Mouse (Mus musculus): ENCODE measurements at regions not wholly inside any gene's neighbourhood (a gene's known extent, or its start where the extent isn't known, plus 50 kb on each side); places are given as distances from the start of the nearest gene placed in this dataset.
A peak's percentile ranks its signal among the peaks of the same experiment; 100 is the strongest.

DNA sequence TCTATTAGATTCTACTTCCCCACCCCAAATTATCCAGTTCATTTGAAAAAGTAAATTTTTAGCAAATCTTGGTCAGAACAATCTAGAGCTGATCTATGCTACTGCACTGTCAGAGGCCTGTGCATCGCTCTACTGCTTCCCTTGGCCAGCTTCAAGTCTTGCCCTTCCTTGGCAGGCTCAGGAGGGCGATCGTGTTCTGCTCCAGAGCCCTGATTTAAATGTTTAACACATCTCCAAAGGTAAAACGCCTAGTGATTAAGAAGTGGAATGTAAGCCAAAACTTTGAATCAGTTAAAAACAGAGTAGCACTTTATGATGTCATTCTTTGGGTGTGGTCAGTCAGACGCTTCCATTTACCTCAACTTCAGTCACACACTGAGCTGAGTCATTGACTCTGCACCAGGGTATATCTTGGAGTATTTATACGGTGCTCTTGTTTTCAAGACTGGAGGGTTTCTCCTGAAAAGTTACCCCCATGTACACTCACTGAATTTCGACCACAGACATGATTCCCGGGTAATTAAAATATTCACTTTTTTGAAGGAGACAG lies 502.2 kb downstream of the Efna5 start:
- H3K27ac ChIP-seq (ENCODE audit: low read length): no peak overlapping the region
- WGBS: 80% methylated on average over 8 of the region's 8 CpGs

GRCm38 (mm10) chr17:62369100-62369499 lies 512.0 kb downstream of the Efna5 start:
- no peak for ATAC-seq (replicated peaks; ENCODE audit: extremely low read depth, insufficient read depth, low FRiP score)
- no peak overlapping the region for H3K4me2 ChIP-seq (ENCODE audit: low read depth, low read length)
- 0 out of 2 replicates have a peak, but pooled peaks cover 2% of the 10 kb centered on the region for H3K4me1 ChIP-seq (ENCODE audit: control insufficient read depth, insufficient read depth, low read length)
- no peaks in the 10 kb centered on the region; the same call in 1 of the 2 replicates for H3K9me3 ChIP-seq (replicated peaks; ENCODE audit: control insufficient read depth, low read length)
- H3K4me3 ChIP-seq (ENCODE audit: low read length): no peak overlapping the region
- no peaks in the 10 kb centered on the region for H3K27me3 ChIP-seq (ENCODE audit: control insufficient read depth, insufficient read depth, low read length)
- 73% methylated on average over 3 of the region's 3 CpGs for WGBS
- H3K9ac ChIP-seq (ENCODE audit: low read length): no peak overlapping the region
- no peak overlapping the region for H3K27ac ChIP-seq (ENCODE audit: low read length)
- no peaks in the 10 kb centered on the region for H3K36me3 ChIP-seq (ENCODE audit: control insufficient read depth, insufficient read depth)

More for the DNA sequence above, 502.2 kb downstream of the Efna5 start:
- Histone ChIP-seq H3K4me2 (ENCODE audit: low read depth, low read length) (no peak overlapping the region), H3K36me3 (ENCODE audit: control insufficient read depth, insufficient read depth) (no peaks in the 10 kb centered on the region), H3K9ac (ENCODE audit: low read length) (no peak overlapping the region), H3K27me3 (ENCODE audit: control insufficient read depth, insufficient read depth, low read length) (no peaks in the 10 kb centered on the region), H3K4me1 (ENCODE audit: control insufficient read depth, insufficient read depth, low read length) (no peaks in the 10 kb centered on the region), H3K9me3 (replicated peaks; ENCODE audit: control insufficient read depth, low read length) (no peaks in the 10 kb centered on the region), H3K4me3 (ENCODE audit: low read length) (no peak overlapping the region)
- ATAC-seq (replicated peaks; ENCODE audit: extremely low read depth, insufficient read depth, low FRiP score): no peak

DNA sequence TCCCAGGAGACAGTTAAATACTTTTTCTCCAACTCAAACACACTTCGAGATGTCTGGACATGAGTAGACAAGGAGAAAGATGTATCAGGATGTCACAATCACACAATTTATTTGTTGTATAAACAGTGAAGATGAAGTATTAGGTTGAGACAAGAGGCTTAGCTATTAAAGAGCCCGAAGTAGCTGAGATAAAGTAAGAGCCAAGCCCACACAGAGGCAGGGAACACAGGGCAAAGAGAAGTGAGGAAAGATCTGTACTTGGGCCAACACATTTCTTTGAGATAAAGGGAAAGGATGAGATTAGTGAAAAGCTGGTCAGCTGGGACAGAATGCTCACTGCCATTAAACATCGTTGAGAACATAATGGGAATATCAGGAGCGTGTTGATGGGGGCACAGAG lies 513.2 kb downstream of the Efna5 start:
- no peaks in the 10 kb centered on the region; the same call in 1 of the 2 replicates for H3K9me3 ChIP-seq (replicated peaks; ENCODE audit: control insufficient read depth, low read length)
- H3K27me3 ChIP-seq (ENCODE audit: control insufficient read depth, insufficient read depth, low read length): no peaks in the 10 kb centered on the region
- 18% methylated on average over 4 of the region's 4 CpGs for WGBS
- H3K27ac ChIP-seq (ENCODE audit: low read length): no peak overlapping the region
- no peak for ATAC-seq (replicated peaks; ENCODE audit: extremely low read depth, insufficient read depth, low FRiP score)
- H3K4me3 ChIP-seq (ENCODE audit: low read length): no peak overlapping the region
- no peak overlapping the region for H3K9ac ChIP-seq (ENCODE audit: low read length)
- H3K4me1 ChIP-seq (ENCODE audit: control insufficient read depth, insufficient read depth, low read length): 0 out of 2 replicates have a peak, but pooled peaks cover 2% of the 10 kb centered on the region
- H3K36me3 ChIP-seq (ENCODE audit: control insufficient read depth, insufficient read depth): no peaks in the 10 kb centered on the region
- H3K4me2 ChIP-seq (ENCODE audit: low read depth, low read length): peak overlapping the region; percentile 12; the same call in 1 of the 2 replicates

GRCm38 (mm10) chr17:62358323-62358722 lies 522.8 kb downstream of the Efna5 start:
- H3K27me3 ChIP-seq (ENCODE audit: control insufficient read depth, insufficient read depth, low read length): no peaks in the 10 kb centered on the region
- peaks cover 3% of the 10 kb centered on the region for H3K9me3 ChIP-seq (replicated peaks; ENCODE audit: control insufficient read depth, low read length)
- no peak overlapping the region for H3K27ac ChIP-seq (ENCODE audit: low read length)
- H3K4me3 ChIP-seq (ENCODE audit: low read length): no peak overlapping the region
- H3K9ac ChIP-seq (ENCODE audit: low read length): no peak overlapping the region
- H3K4me2 ChIP-seq (ENCODE audit: low read depth, low read length): no peak overlapping the region
- no peaks in the 10 kb centered on the region for H3K4me1 ChIP-seq (ENCODE audit: control insufficient read depth, insufficient read depth, low read length)
- ATAC-seq (replicated peaks; ENCODE audit: extremely low read depth, insufficient read depth, low FRiP score): no peak
- H3K36me3 ChIP-seq (ENCODE audit: control insufficient read depth, insufficient read depth): no peaks in the 10 kb centered on the region

DNA sequence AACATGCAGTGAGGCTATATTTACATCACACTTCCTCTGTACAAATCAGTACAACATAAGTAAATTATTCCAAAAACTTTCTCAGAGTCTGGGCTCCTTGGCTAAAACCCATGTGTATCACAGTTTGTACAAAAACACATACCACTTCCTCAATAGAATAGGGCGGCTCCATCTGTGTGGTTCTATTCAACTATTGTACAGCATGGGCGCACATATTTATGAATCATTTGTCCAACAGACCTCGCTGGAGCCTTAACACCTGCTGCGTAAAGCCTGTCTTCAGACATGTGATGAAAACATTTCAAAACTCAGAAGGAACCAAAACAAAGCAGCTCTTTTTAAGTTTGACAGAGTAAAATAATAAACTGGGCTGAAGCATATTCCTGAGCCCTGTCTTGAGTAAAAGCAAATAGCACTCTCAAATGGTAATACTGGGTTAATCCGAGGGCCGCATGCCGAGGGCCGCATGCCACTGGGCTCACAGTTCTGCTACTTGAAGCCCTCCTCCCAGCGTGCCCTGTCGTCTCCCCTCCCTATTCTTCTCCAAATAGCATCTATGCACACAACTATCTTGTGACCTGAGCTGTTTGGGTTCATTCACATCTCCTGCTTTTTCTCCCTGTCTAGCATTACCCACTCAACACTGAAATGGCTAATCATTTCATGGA lies 543.1 kb downstream of the Efna5 start:
- Histone ChIP-seq H3K36me3 (ENCODE audit: control insufficient read depth, insufficient read depth) (no peaks in the 10 kb centered on the region), H3K9ac (ENCODE audit: low read length) (no peak overlapping the region), H3K4me1 (ENCODE audit: control insufficient read depth, insufficient read depth, low read length) (no peaks in the 10 kb centered on the region), H3K4me3 (ENCODE audit: low read length) (no peak overlapping the region), H3K4me2 (ENCODE audit: low read depth, low read length) (no peak overlapping the region), H3K27ac (ENCODE audit: low read length) (no peak overlapping the region), H3K9me3 (replicated peaks; ENCODE audit: control insufficient read depth, low read length) (no peaks in the 10 kb centered on the region), H3K27me3 (ENCODE audit: control insufficient read depth, insufficient read depth, low read length) (no peaks in the 10 kb centered on the region)
- 57% methylated on average over 10 of the region's 10 CpGs for WGBS
- no peak for ATAC-seq (replicated peaks; ENCODE audit: extremely low read depth, insufficient read depth, low FRiP score)

GRCm38 (mm10) chr17:62330226-62330625 lies 550.9 kb downstream of the Efna5 start:
- H3K27ac ChIP-seq (ENCODE audit: low read length): no peak overlapping the region

GRCm38 (mm10) chr17:62326844-62327243 lies 554.3 kb downstream of the Efna5 start:
- no peak overlapping the region for H3K4me3 ChIP-seq (ENCODE audit: low read length)
- no peaks in the 10 kb centered on the region for H3K36me3 ChIP-seq (ENCODE audit: control insufficient read depth, insufficient read depth)
- no peak overlapping the region for H3K27ac ChIP-seq (ENCODE audit: low read length)
- H3K4me2 ChIP-seq (ENCODE audit: low read depth, low read length): no peak overlapping the region
- H3K27me3 ChIP-seq (ENCODE audit: control insufficient read depth, insufficient read depth, low read length): no peaks in the 10 kb centered on the region
- H3K4me1 ChIP-seq (ENCODE audit: control insufficient read depth, insufficient read depth, low read length): no peaks in the 10 kb centered on the region
- ATAC-seq (replicated peaks; ENCODE audit: extremely low read depth, insufficient read depth, low FRiP score): no peak
- no peak overlapping the region for H3K9ac ChIP-seq (ENCODE audit: low read length)
- no peaks in the 10 kb centered on the region; the same call in 1 of the 2 replicates for H3K9me3 ChIP-seq (replicated peaks; ENCODE audit: control insufficient read depth, low read length)

More at GRCm38 (mm10) chr17:62330226-62330625, 550.9 kb downstream of the Efna5 start:
- Histone ChIP-seq H3K4me3 (ENCODE audit: low read length) (no peak overlapping the region), H3K9ac (ENCODE audit: low read length) (no peak overlapping the region), H3K9me3 (replicated peaks; ENCODE audit: control insufficient read depth, low read length) (no peaks in the 10 kb centered on the region; the same call in 1 of the 2 replicates), H3K4me2 (ENCODE audit: low read depth, low read length) (no peak overlapping the region), H3K4me1 (ENCODE audit: control insufficient read depth, insufficient read depth, low read length) (no peaks in the 10 kb centered on the region), H3K27me3 (ENCODE audit: control insufficient read depth, insufficient read depth, low read length) (no peaks in the 10 kb centered on the region), H3K36me3 (ENCODE audit: control insufficient read depth, insufficient read depth) (no peaks in the 10 kb centered on the region)
- 93% methylated on average over 4 of the region's 4 CpGs for WGBS
- no peak for ATAC-seq (replicated peaks; ENCODE audit: extremely low read depth, insufficient read depth, low FRiP score)

- H3K4me3 ChIP-seq (ENCODE audit: low read length): no peak overlapping the region
- WGBS: 75% methylated on average over 4 of the region's 4 CpGs
- H3K4me1 ChIP-seq (ENCODE audit: control insufficient read depth, insufficient read depth, low read length): no peaks in the 10 kb centered on the region
- ATAC-seq (replicated peaks; ENCODE audit: extremely low read depth, insufficient read depth, low FRiP score): no peak
- no peaks in the 10 kb centered on the region for H3K9me3 ChIP-seq (replicated peaks; ENCODE audit: control insufficient read depth, low read length)
- H3K36me3 ChIP-seq (ENCODE audit: control insufficient read depth, insufficient read depth): no peaks in the 10 kb centered on the region
- no peak overlapping the region for H3K9ac ChIP-seq (ENCODE audit: low read length)
- no peak overlapping the region for H3K27ac ChIP-seq (ENCODE audit: low read length)
- no peaks in the 10 kb centered on the region for H3K27me3 ChIP-seq (ENCODE audit: control insufficient read depth, insufficient read depth, low read length)
- H3K4me2 ChIP-seq (ENCODE audit: low read depth, low read length): no peak overlapping the region
Measured at GRCm38 (mm10) chr17:62319033-62319432, 562.1 kb downstream of the Efna5 start.

GRCm38 (mm10) chr17:62310059-62310458 lies 571.1 kb downstream of the Efna5 start:
- Histone ChIP-seq H3K4me3 (ENCODE audit: low read length) (no peak overlapping the region), H3K9ac (ENCODE audit: low read length) (no peak overlapping the region), H3K27me3 (ENCODE audit: control insufficient read depth, insufficient read depth, low read length) (no peaks in the 10 kb centered on the region), H3K4me2 (ENCODE audit: low read depth, low read length) (no peak overlapping the region), H3K36me3 (ENCODE audit: control insufficient read depth, insufficient read depth) (no peaks in the 10 kb centered on the region), H3K4me1 (ENCODE audit: control insufficient read depth, insufficient read depth, low read length) (peaks cover 2% of the 10 kb centered on the region; the same call in 1 of the 2 replicates), H3K9me3 (replicated peaks; ENCODE audit: control insufficient read depth, low read length) (no peaks in the 10 kb centered on the region), H3K27ac (ENCODE audit: low read length) (no peak overlapping the region)
- no peak for ATAC-seq (replicated peaks; ENCODE audit: extremely low read depth, insufficient read depth, low FRiP score)
- WGBS: 49% methylated on average over 3 of the region's 3 CpGs
